Mouse (Mus musculus): ENCODE results near the gene Immp1l. TPM values are rescaled to one million over a fixed set of nuclear protein-coding genes. Genes with fewer than 3 reads are reported as not detected.

Gene Immp1l
- total RNA-seq, 2 experiments from 2014 or later = 50.2 to 50.9 TPM

DNA sequence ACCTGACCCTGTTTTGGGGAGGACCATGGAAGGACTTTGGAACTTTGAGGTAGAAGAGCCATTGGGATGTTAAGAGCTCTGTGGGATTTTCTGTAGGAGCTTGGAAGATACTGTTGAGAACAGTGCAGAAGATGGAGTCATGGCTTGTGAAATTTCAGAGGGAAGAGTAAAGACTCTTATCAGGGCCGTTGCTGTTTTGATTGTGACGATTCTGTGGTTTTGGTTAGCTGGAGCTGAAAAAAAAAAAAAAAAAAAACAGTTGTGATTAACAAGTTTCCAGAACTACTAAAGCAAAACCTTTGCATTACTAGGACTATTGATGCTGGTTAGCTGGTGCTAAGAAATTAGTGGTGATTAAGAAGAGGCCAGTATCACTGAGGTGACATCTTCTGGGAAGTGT, 104.0 kb downstream of the Immp1l start:
- no peak for DNase-seq

Small RNA genes within 50 kb of the gene (microRNA-seq; reads per million reads assigned to microRNA genes)
- gene Gm22002 = not detected

Other genes starting within 250 kb of the Immp1l start
- gene Pax6, start 235.7 kb upstream of the Immp1l start, total RNA-seq (2021) = under 1 TPM in 1 of 2 experiments, not detected in 1; 0.36 TPM
- gene Elp4, start 74 bp upstream of the Immp1l start, total RNA-seq (2021) = 10 to 100 TPM; 18.0 to 21.2 TPM
- 10 to 100 TPM; 21.4 to 24.4 TPM for gene Dnajc24, start 98.9 kb downstream of the Immp1l start, total RNA-seq (2021)